Mouse (Mus musculus) myocyte (in vitro differentiated cells): ENCODE data around the gene Apoa4. TPM values are rescaled to one million over a fixed set of nuclear protein-coding genes. Genes with fewer than 3 reads are reported as not detected.

ENCODE experiments used
- H3K27me3 ChIP-seq: one replicate; pipeline ENCODE4 v1.6.1; 2011; ENCODE audit not compliant: control insufficient read depth, insufficient read depth, insufficient read length
- H3K36me3 ChIP-seq: one replicate; pipeline ENCODE4 v1.6.1; 2011; ENCODE audit not compliant: control insufficient read depth, insufficient read depth
- H3K4me2 ChIP-seq: one replicate; pipeline ENCODE4 v1.6.1; 2011; ENCODE audit warnings: low read depth, control low read depth
- H3K4me3 ChIP-seq: one replicate; pipeline ENCODE4 v1.5.1; 2011; ENCODE audit warnings: mild to moderate bottlenecking, control low read depth, moderate library complexity
- H3K79me2 ChIP-seq: one replicate; pipeline ENCODE4 v1.6.1; 2011; ENCODE audit not compliant: control insufficient read depth, insufficient read depth
- H3ac ChIP-seq: one replicate; pipeline ENCODE4 v1.6.1; 2011; ENCODE audit not compliant: control insufficient read depth, insufficient read length
- CEBPB ChIP-seq: IDR thresholded peaks from 2 replicates; pipeline ENCODE4 v1.6.1; 2011; ENCODE audit warnings: mild to moderate bottlenecking, moderate library complexity; ENCODE audit not compliant: poor library complexity, insufficient read depth, severe bottlenecking
- E2F4 ChIP-seq: IDR thresholded peaks from one replicate; pipeline ENCODE4 v1.6.1; 2011; ENCODE audit warnings: mild to moderate bottlenecking, control low read depth, moderate library complexity; ENCODE audit not compliant: insufficient read depth
- MAX ChIP-seq: IDR thresholded peaks from one replicate; pipeline ENCODE4 v1.6.1; 2011; ENCODE audit warnings: low read depth, mild to moderate bottlenecking, control low read depth
- MYOD1 ChIP-seq, 3 experiments: IDR thresholded peaks; one replicate each; pipeline ENCODE4 v1.6.1; 2011; ENCODE audit warnings: control low read depth in 2 of 3, low read depth in 2 of 3, mild to moderate bottlenecking in 2 of 3, moderate library complexity in 1 of 3; ENCODE audit not compliant: insufficient read length in 2 of 3, control insufficient read depth in 1 of 3
- MYOG ChIP-seq, 3 experiments: IDR thresholded peaks; one replicate each; pipeline ENCODE4 v1.6.1; 2011; ENCODE audit warnings: control low read depth in 2 of 3, low read depth in 2 of 3, mild to moderate bottlenecking in 2 of 3; ENCODE audit not compliant: insufficient read length in 2 of 3, control insufficient read depth in 1 of 3, insufficient read depth in 1 of 3
- POLR2A ChIP-seq: IDR thresholded peaks from one replicate; pipeline ENCODE4 v1.6.1; 2011; ENCODE audit warnings: low read depth, mild to moderate bottlenecking, control low read depth, moderate library complexity; ENCODE audit not compliant: insufficient read length
- POLR2AphosphoS2 ChIP-seq: IDR thresholded peaks from one replicate; pipeline ENCODE4 v1.6.1; 2011; ENCODE audit warnings: low read depth, control low read depth; ENCODE audit not compliant: insufficient read length
- REST ChIP-seq: IDR thresholded peaks from one replicate; pipeline ENCODE4 v1.6.1; 2011; ENCODE audit warnings: mild to moderate bottlenecking, control low read depth, moderate library complexity; ENCODE audit not compliant: insufficient read depth, insufficient read length
- SRF ChIP-seq: IDR thresholded peaks from one replicate; pipeline ENCODE4 v1.6.1; 2011; ENCODE audit warnings: low read depth; ENCODE audit not compliant: control insufficient read depth, insufficient read length
- TCF12 ChIP-seq: IDR thresholded peaks from one replicate; pipeline ENCODE4 v1.6.1; 2011; ENCODE audit warnings: mild to moderate bottlenecking, control low read depth; ENCODE audit not compliant: poor library complexity, insufficient read depth, severe bottlenecking
- TCF3 ChIP-seq: IDR thresholded peaks from one replicate; pipeline ENCODE4 v1.6.1; 2011; ENCODE audit warnings: low read depth, control low read depth; ENCODE audit not compliant: insufficient read length
- USF1 ChIP-seq: IDR thresholded peaks from one replicate; pipeline ENCODE4 v1.6.1; 2011; ENCODE audit warnings: low read depth, mild to moderate bottlenecking, control low read depth, moderate library complexity
- polyA plus RNA-seq: library from polyadenylated mRNA; unstranded; fragments of >200 nt; fragmentation: generic; extraction: Trizol; gene quantifications from one replicate; pipeline ENCODE4 v1.2.1, GENCODE M21; 2012; ENCODE audit warnings: missing spikeins

Gene Apoa4
- polyA plus RNA-seq, 1 experiment, result not detected

- H3K79me2 ChIP-seq, result no peaks in the 10 kb centered on the region
- no peak for TF ChIP-seq TCF12
- no peak for TF ChIP-seq TCF3
- TF ChIP-seq POLR2AphosphoS2, result no peak
- no peak for TF ChIP-seq USF1
- TF ChIP-seq SRF, result no peak
- TF ChIP-seq POLR2A, result no peak
- no peak for TF ChIP-seq E2F4
- no peak for TF ChIP-seq MAX
- no peak for TF ChIP-seq MYOG (IDR thresholded peaks at IDR 0.05; ENCODE audit: control insufficient read depth in 1 of 3, insufficient read depth in 1 of 3, insufficient read length in 2 of 3, low read depth in 2 of 3)
- no peak for TF ChIP-seq MYOD1 (IDR thresholded peaks at IDR 0.05; ENCODE audit: control insufficient read depth in 1 of 3, insufficient read length in 2 of 3, low read depth in 2 of 3)
- no peak for TF ChIP-seq CEBPB
- no peak overlapping the region for H3K4me3 ChIP-seq
- H3K36me3 ChIP-seq, result peaks cover 7% of the 10 kb centered on the region
- peak overlapping the region; percentile 8 for H3K4me2 ChIP-seq
- H3ac ChIP-seq, result no peak overlapping the region
- no peaks in the 10 kb centered on the region for H3K27me3 ChIP-seq
Measured at GRCm38 (mm10) chr9:46206834-46207500, 33.5 kb upstream of the Apoa4 start.

GRCm38 (mm10) chr9:46207501-46207869 lies 33.0 kb upstream of the Apoa4 start:
- H3K4me3 ChIP-seq, result no peak overlapping the region
- no peaks in the 10 kb centered on the region for H3K79me2 ChIP-seq
- no peaks in the 10 kb centered on the region for H3K27me3 ChIP-seq
- TF ChIP-seq POLR2A (no peak), REST (no peak), TCF3 (no peak), E2F4 (no peak), USF1 (no peak), TCF12 (no peak), MAX (no peak), CEBPB (no peak), POLR2AphosphoS2 (no peak), MYOG (IDR thresholded peaks at IDR 0.05; ENCODE audit: control insufficient read depth in 1 of 3, insufficient read depth in 1 of 3, insufficient read length in 2 of 3, low read depth in 2 of 3) (no peak), SRF (no peak), MYOD1 (IDR thresholded peaks at IDR 0.05; ENCODE audit: control insufficient read depth in 1 of 3, insufficient read length in 2 of 3, low read depth in 2 of 3) (no peak)
- H3ac ChIP-seq, result no peak overlapping the region
- H3K36me3 ChIP-seq, result peaks cover 3% of the 10 kb centered on the region
- H3K4me2 ChIP-seq, result no peak overlapping the region

GRCm38 (mm10) chr9:46208401-46208974 lies 32.0 kb upstream of the Apoa4 start:
- Histone ChIP-seq H3K4me2 (no peak overlapping the region), H3K27me3 (no peaks in the 10 kb centered on the region), H3ac (no peak overlapping the region), H3K4me3 (no peak overlapping the region), H3K79me2 (no peaks in the 10 kb centered on the region), H3K36me3 (peaks cover 3% of the 10 kb centered on the region)
- TF ChIP-seq TCF12 (no peak), REST (no peak), MYOD1 (IDR thresholded peaks at IDR 0.05; ENCODE audit: control insufficient read depth in 1 of 3, insufficient read length in 2 of 3, low read depth in 2 of 3) (no peak), CEBPB (no peak), SRF (no peak)

GRCm38 (mm10) chr9:46210473-46210872 lies 30.0 kb upstream of the Apoa4 start:
- no peak overlapping the region for H3ac ChIP-seq
- peaks cover 3% of the 10 kb centered on the region for H3K36me3 ChIP-seq
- H3K27me3 ChIP-seq, result no peaks in the 10 kb centered on the region
- H3K4me2 ChIP-seq, result no peak overlapping the region
- TF ChIP-seq TCF3 (no peak), CEBPB (no peak)
- no peak overlapping the region for H3K4me3 ChIP-seq
- no peaks in the 10 kb centered on the region for H3K79me2 ChIP-seq

- TF ChIP-seq TCF3 (no peak), TCF12 (no peak), SRF (no peak), CEBPB (no peak), USF1 (no peak), MYOG (IDR thresholded peaks at IDR 0.05; ENCODE audit: control insufficient read depth in 1 of 3, insufficient read depth in 1 of 3, insufficient read length in 2 of 3, low read depth in 2 of 3) (no peak), MAX (no peak), REST (no peak), MYOD1 (IDR thresholded peaks at IDR 0.05; ENCODE audit: control insufficient read depth in 1 of 3, insufficient read length in 2 of 3, low read depth in 2 of 3) (no peak), POLR2A (no peak), POLR2AphosphoS2 (no peak), E2F4 (no peak)
- Histone ChIP-seq H3K4me2 (no peak overlapping the region), H3K36me3 (no peaks in the 10 kb centered on the region), H3ac (no peak overlapping the region), H3K27me3 (no peaks in the 10 kb centered on the region), H3K4me3 (no peak overlapping the region), H3K79me2 (no peaks in the 10 kb centered on the region)
Measured at GRCm38 (mm10) chr9:46214276-46214675, 26.2 kb upstream of the Apoa4 start.
